Mouse (Mus musculus) hindbrain, embryonic 15.5 days (tissue): ENCODE measurements around the gene Gpr12. TPM values are rescaled to one million over a fixed set of nuclear protein-coding genes. Genes with fewer than 3 reads are reported as not detected.
"Not testable (repeated sequence)": the region's sequence is repeated elsewhere in the genome, so short reads cannot be mapped to it uniquely, and the experiment has no call there.

Source experiments
- ATAC-seq: fragments of 200-750 bp; cut with Nextera tagmentation; 2 replicates; pipeline ENCODE4 v1.8.0; 2017; ENCODE audit warnings: low read depth, moderate number of reproducible peaks, moderate TSS enrichment; ENCODE audit not compliant: low FRiP score
- H3K27ac ChIP-seq: fragments of 300-500 bp; sonication (generic); replicated peaks from 2 replicates; pipeline ENCODE4 v1.5.1; 2015; ENCODE audit warnings: mild to moderate bottlenecking, inconsistent platforms
- H3K27me3 ChIP-seq: fragments of 300-500 bp; sonication (generic); 2 replicates; pipeline ENCODE4 v1.6.1; 2015; ENCODE audit warnings: control low read depth, inconsistent platforms
- H3K36me3 ChIP-seq: fragments of 300-500 bp; sonication (generic); 2 replicates; pipeline ENCODE4 v1.6.1; 2015; ENCODE audit warnings: control low read depth, inconsistent platforms
- H3K4me1 ChIP-seq: fragments of 300-500 bp; sonication (generic); replicated peaks from 2 replicates; pipeline ENCODE4 v1.6.1; 2015; ENCODE audit warnings: control low read depth, inconsistent platforms
- H3K4me2 ChIP-seq: fragments of 300-500 bp; sonication (generic); 2 replicates; pipeline ENCODE4 v1.6.1; 2015; ENCODE audit warnings: moderate library complexity, mild to moderate bottlenecking, inconsistent platforms
- H3K4me3 ChIP-seq: fragments of 300-500 bp; sonication (generic); 2 replicates; pipeline ENCODE4 v1.5.1; 2015; ENCODE audit warnings: mild to moderate bottlenecking, inconsistent platforms
- H3K9ac ChIP-seq: fragments of 300-500 bp; sonication (generic); 2 replicates; pipeline ENCODE4 v1.6.1; 2015; ENCODE audit warnings: inconsistent platforms
- H3K9me3 ChIP-seq: fragments of 300-500 bp; sonication (generic); 2 replicates; pipeline ENCODE4 v1.6.1; 2016; ENCODE audit warnings: control low read depth, inconsistent platforms
- WGBS: fragments of 180-500 bp; shearing (Covaris S2); methylation state at CpG from one replicate; pipeline ENCODE4 v1.1.7; 2015; 5-methylcytosine and 5-hydroxymethylcytosine counted together
- polyA plus RNA-seq: library from polyadenylated mRNA; unstranded; fragments of >200 nt; fragmentation: Nextera tagmentation; extraction: Ambion mirVana; gene quantifications from 2 replicates; pipeline ENCODE4 v1.2.1, GENCODE M21; 2015

Gpr12 gene
- polyA plus RNA-seq, 1 experiment from 2014 or later, result 27.5 TPM

- H3K9me3 ChIP-seq, result no peaks in the 10 kb centered on the region
- no peaks in the 10 kb centered on the region for H3K4me1 ChIP-seq
- no peaks in the 10 kb centered on the region for H3K36me3 ChIP-seq
- H3K4me3 ChIP-seq, result no peak overlapping the region
- H3K9ac ChIP-seq, result no peak overlapping the region
- no peak overlapping the region for H3K27ac ChIP-seq
- H3K27me3 ChIP-seq, result no peaks in the 10 kb centered on the region
- no peak for ATAC-seq
- no peak overlapping the region for H3K4me2 ChIP-seq
- WGBS, result 80% methylated on average over 5 of the region's 5 CpGs
These were observed 21.2 kb upstream of the Gpr12 start for GRCm38 (mm10) chr5:146606221-146606620.

- Histone ChIP-seq H3K27me3 (no peaks in the 10 kb centered on the region), H3K9ac (no peak overlapping the region), H3K4me3 (no peak overlapping the region), H3K4me1 (no peaks in the 10 kb centered on the region), H3K36me3 (no peaks in the 10 kb centered on the region), H3K27ac (no peak overlapping the region), H3K9me3 (no peaks in the 10 kb centered on the region), H3K4me2 (no peak overlapping the region)
- ATAC-seq, result no peak
- 69% methylated on average over 5 of the region's 5 CpGs for WGBS
These were observed 14.9 kb upstream of the Gpr12 start for GRCm38 (mm10) chr5:146599970-146600369.

DNA sequence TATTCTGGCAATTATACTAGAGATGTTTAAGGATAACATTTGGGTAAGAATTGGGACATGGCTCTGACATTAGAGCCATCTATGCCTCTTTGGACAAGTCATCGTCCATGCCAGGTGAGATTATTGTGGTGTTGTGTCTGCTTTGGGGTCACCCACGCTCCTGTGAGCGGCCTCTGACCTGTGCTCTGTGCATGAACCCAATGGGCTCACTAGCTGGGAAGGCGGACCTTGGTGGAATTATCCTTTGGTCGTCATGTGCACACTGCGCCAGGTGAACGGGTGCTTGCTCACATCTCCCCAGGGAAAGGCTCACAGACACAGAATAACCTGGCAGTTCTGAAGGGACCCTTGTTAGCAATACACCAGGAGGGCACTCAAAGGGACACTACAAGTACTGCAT lies 14.2 kb upstream of the Gpr12 start:
- H3K27me3 ChIP-seq, H3K36me3 ChIP-seq, ATAC-seq, H3K4me1 ChIP-seq, H3K9me3 ChIP-seq, H3K4me3 ChIP-seq, H3K9ac ChIP-seq, H3K27ac ChIP-seq, H3K4me2 ChIP-seq: not testable (repeated sequence)
- 92% methylated on average over 7 of the region's 7 CpGs for WGBS

DNA sequence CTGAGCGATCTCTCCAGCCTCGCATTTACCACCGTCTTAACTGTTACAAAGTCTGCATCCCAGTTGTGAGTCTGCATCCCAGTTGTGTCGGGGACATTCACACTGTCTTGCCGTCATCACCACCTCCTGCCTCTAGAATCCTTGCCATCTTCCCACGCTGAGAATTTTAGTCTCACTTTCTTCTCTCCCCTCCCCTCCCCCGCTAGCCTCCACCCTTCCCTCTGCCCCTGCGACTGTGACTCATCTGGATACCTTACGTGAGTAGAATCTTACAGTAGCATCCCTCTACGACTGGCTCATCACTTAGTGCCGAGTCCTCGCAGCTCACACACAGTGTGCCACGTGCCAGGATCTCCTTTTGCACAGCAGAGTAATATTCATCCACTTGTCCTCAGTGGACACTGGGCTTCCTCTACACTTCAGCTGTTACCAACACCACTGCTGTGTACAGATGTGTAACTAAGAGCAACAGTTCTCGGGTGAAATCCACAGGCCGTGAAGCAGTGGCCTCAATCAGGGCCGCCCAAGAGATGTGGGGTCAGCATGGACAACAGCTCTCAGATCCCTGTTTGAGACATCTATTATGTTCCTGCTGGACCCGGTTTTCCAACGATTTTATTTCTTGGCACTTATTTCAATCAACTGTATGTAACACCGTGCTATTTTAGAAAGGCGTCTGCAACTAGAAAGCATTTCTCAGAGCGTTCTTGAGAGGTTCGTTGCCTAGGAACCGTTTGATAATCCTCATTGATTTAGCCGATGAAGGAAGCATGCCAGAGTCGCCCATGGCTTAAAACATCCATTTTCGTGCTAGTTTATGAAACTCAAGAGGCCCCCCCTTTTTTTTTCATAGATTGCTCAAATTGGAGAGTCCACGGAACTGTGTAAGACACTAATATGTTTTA lies 13.4 kb upstream of the Gpr12 start:
- Histone ChIP-seq H3K27me3 (no peaks in the 10 kb centered on the region), H3K36me3 (no peaks in the 10 kb centered on the region), H3K4me2 (no peak overlapping the region), H3K9me3 (no peaks in the 10 kb centered on the region), H3K4me1 (no peaks in the 10 kb centered on the region), H3K4me3 (no peak overlapping the region), H3K27ac (no peak overlapping the region), H3K9ac (no peak overlapping the region)
- 81% methylated on average over 27 of the region's 27 CpGs for WGBS
- ATAC-seq, result no peak

- no peaks in the 10 kb centered on the region for H3K27me3 ChIP-seq
- no peak overlapping the region for H3K9ac ChIP-seq
- no peak overlapping the region for H3K4me2 ChIP-seq
- H3K27ac ChIP-seq, result no peak overlapping the region
- no peaks in the 10 kb centered on the region for H3K36me3 ChIP-seq
- H3K4me1 ChIP-seq, result no peaks in the 10 kb centered on the region
- 95% methylated on average over 10 of the region's 10 CpGs for WGBS
- ATAC-seq, result no peak
- H3K4me3 ChIP-seq, result no peak overlapping the region
- H3K9me3 ChIP-seq, result no peaks in the 10 kb centered on the region
These were observed 12.4 kb upstream of the Gpr12 start for GRCm38 (mm10) chr5:146597503-146597874.

GRCm38 (mm10) chr5:146596612-146597502 lies 11.8 kb upstream of the Gpr12 start:
- Histone ChIP-seq H3K4me3 (no peak overlapping the region), H3K4me1 (no peaks in the 10 kb centered on the region), H3K9ac (no peak overlapping the region), H3K9me3 (no peaks in the 10 kb centered on the region), H3K27me3 (no peaks in the 10 kb centered on the region), H3K4me2 (no peak overlapping the region), H3K36me3 (no peaks in the 10 kb centered on the region), H3K27ac (no peak overlapping the region)
- WGBS, result 82% methylated on average over 18 of the region's 18 CpGs
- no peak for ATAC-seq

GRCm38 (mm10) chr5:146592580-146592979 lies 7.5 kb upstream of the Gpr12 start:
- 14% methylated on average over 5 of the region's 5 CpGs for WGBS
- no peaks in the 10 kb centered on the region for H3K4me1 ChIP-seq
- no peaks in the 10 kb centered on the region for H3K9me3 ChIP-seq
- no peak overlapping the region for H3K9ac ChIP-seq
- H3K36me3 ChIP-seq, result no peaks in the 10 kb centered on the region
- H3K4me2 ChIP-seq, result no peak overlapping the region
- peaks cover 29% of the 10 kb centered on the region for H3K27me3 ChIP-seq
- H3K4me3 ChIP-seq, result no peak overlapping the region
- no peak for ATAC-seq
- no peak overlapping the region for H3K27ac ChIP-seq

GRCm38 (mm10) chr5:146591636-146592035 lies 6.6 kb upstream of the Gpr12 start:
- no peak for ATAC-seq
- no peak overlapping the region for H3K9ac ChIP-seq
- no peaks in the 10 kb centered on the region for H3K9me3 ChIP-seq
- WGBS, result 80% methylated on average over 4 of the region's 4 CpGs
- no peak overlapping the region for H3K4me3 ChIP-seq
- H3K27ac ChIP-seq, result no peak overlapping the region
- no peak overlapping the region for H3K4me2 ChIP-seq
- H3K4me1 ChIP-seq, result no peaks in the 10 kb centered on the region
- H3K36me3 ChIP-seq, result no peaks in the 10 kb centered on the region
- H3K27me3 ChIP-seq, result peaks cover 36% of the 10 kb centered on the region

GRCm38 (mm10) chr5:146590987-146591386 lies 5.9 kb upstream of the Gpr12 start:
- H3K9ac ChIP-seq, result no peak overlapping the region
- H3K36me3 ChIP-seq, result no peaks in the 10 kb centered on the region
- 47% methylated on average over 4 of the region's 4 CpGs for WGBS
- no peak for ATAC-seq
- no peak overlapping the region for H3K4me3 ChIP-seq
- no peak overlapping the region for H3K27ac ChIP-seq
- H3K4me1 ChIP-seq, result no peaks in the 10 kb centered on the region
- peaks cover 42% of the 10 kb centered on the region for H3K27me3 ChIP-seq
- H3K4me2 ChIP-seq, result no peak overlapping the region
- no peaks in the 10 kb centered on the region for H3K9me3 ChIP-seq

DNA sequence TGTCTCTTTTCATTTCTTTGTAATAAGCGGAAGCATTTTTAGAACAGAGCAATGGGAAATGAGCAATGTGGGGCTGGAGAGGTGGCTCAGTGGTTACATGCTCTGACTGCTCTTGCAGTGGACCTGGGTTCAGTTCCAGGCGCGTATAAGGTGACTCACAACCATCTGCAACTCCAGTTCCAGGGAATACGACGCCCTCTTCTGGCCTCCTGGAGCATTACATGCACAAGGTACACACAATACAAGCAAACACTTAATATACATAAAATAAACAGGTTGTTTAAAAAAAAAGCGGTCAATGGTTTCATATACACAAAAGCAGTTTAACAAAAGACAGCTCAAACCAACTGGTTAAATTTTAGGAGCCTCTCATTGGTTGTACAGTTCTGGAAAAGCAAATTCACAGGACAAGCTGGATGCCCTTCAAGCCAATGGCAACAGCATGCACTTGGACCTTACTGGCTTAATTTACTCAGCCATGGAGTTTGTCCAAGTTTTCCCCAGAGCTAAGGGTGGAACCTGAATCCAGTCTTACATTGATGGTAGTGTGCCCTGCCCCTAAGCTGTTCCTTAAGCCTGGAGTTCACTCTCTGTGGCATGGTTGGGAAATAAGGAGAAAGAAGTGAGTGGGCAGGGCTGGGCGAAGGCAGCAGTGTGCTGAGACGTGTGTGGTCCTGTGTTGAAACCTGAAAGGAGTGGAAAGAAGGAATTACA lies 1.5 kb upstream of the Gpr12 start:
- peaks cover 51% of the 10 kb centered on the region for H3K27me3 ChIP-seq
- WGBS, result 74% methylated on average over 8 of the region's 8 CpGs

GRCm38 (mm10) chr5:146585307-146585651 lies 240 bp upstream of the Gpr12 start:
- Histone ChIP-seq H3K4me3 (peak overlapping the region; percentile 63), H3K4me2 (peak overlapping the region; percentile 86), H3K9me3 (no peaks in the 10 kb centered on the region), H3K27me3 (peaks cover 46% of the 10 kb centered on the region), H3K36me3 (no peaks in the 10 kb centered on the region), H3K27ac (no peak overlapping the region), H3K4me1 (peaks cover 4% of the 10 kb centered on the region; the same call in 1 of the 2 replicates), H3K9ac (peak overlapping the region; percentile 62)
- ATAC-seq, result 0 out of 2 replicates have a peak, but pooled peaks have one; percentile 29
- 8% methylated on average over 10 of the region's 10 CpGs for WGBS

More for the DNA sequence above, 1.5 kb upstream of the Gpr12 start:
- Histone ChIP-seq H3K9me3 (no peaks in the 10 kb centered on the region), H3K4me1 (peaks cover 4% of the 10 kb centered on the region; the same call in 1 of the 2 replicates), H3K9ac (no peak overlapping the region), H3K27ac (no peak overlapping the region), H3K4me2 (no peak overlapping the region), H3K4me3 (no peak overlapping the region), H3K36me3 (no peaks in the 10 kb centered on the region)
- ATAC-seq, result no peak

- no peaks in the 10 kb centered on the region for H3K36me3 ChIP-seq
These were observed 922 bp downstream of the Gpr12 start for GRCm38 (mm10) chr5:146584156-146584477.

More at GRCm38 (mm10) chr5:146584156-146584477, 922 bp downstream of the Gpr12 start:
- no peak; the same call in none of the 2 replicates for ATAC-seq
- peak overlapping the region; percentile 75; the same call in 1 of the 2 replicates for H3K27ac ChIP-seq
- H3K4me1 ChIP-seq, result peaks cover 4% of the 10 kb centered on the region; the same call in 1 of the 2 replicates
- H3K4me2 ChIP-seq, result peak overlapping the region; percentile 86
- H3K4me3 ChIP-seq, result peak overlapping the region; percentile 63
- 5% methylated on average over 10 of the region's 10 CpGs for WGBS
- peak overlapping the region; percentile 62 for H3K9ac ChIP-seq
- peaks cover 35% of the 10 kb centered on the region for H3K27me3 ChIP-seq
- H3K9me3 ChIP-seq, result no peaks in the 10 kb centered on the region
